Mouse (Mus musculus) frontal cortex, adult 2 months (tissue): Measurements from ENCODE around the gene Atp8b2. TPM values are rescaled to one million over a fixed set of nuclear protein-coding genes. Genes with fewer than 3 reads are reported as not detected.

ENCODE experiments used
- DNase-seq, 2 experiments: peaks; one replicate each; pipeline ENCODE4 v3.0.0; 2022; ENCODE audit warnings: low spot score in 1 of 2; ENCODE audit errors: extremely low spot score in 1 of 2
- polyA plus RNA-seq: library from polyadenylated mRNA; depleted of rRNA; stranded (reverse); fragments of >200 nt; gene quantifications from 2 replicates; pipeline ENCODE4 v1.2.3, GENCODE M21; 2012; rRNA removed

Atp8b2 gene
- polyA plus RNA-seq = 104 and 105 TPM in 2 replicates

- peak in 1 of 2 experiments; percentile 67 for DNase-seq
Measured at GRCm38 (mm10) chr3:89963221-89963763, at the start of gene Atp8b2. Gene Atp8b2, minus strand, starts transcription at chr3:89963508.

GRCm38 (mm10) chr3:90010291-90010690, 47.0 kb upstream of the Atp8b2 start:
- DNase-seq = no peak

GRCm38 (mm10) chr3:90004091-90004796, 40.9 kb upstream of the Atp8b2 start:
- no peak for DNase-seq

- DNase-seq = no peak
Measured at GRCm38 (mm10) chr3:89999830-90000229, 36.5 kb upstream of the Atp8b2 start.

GRCm38 (mm10) chr3:89999090-89999489, 35.8 kb upstream of the Atp8b2 start:
- DNase-seq = peak in 1 of 2 experiments; percentile 15

- peak; percentile 90 to 97 for DNase-seq
Measured at GRCm38 (mm10) chr3:89998612-89999054, 35.3 kb upstream of the Atp8b2 start, which contains the start of gene Hax1. Gene Hax1, minus strand, starts transcription at chr3:89998780.

- DNase-seq = peak; percentile 15 to 65
Measured at GRCm38 (mm10) chr3:89997791-89998495, 34.6 kb upstream of the Atp8b2 start.

- DNase-seq = no peak
Measured at GRCm38 (mm10) chr3:89994807-89995515, 31.7 kb upstream of the Atp8b2 start.

- no peak for DNase-seq
Measured at GRCm38 (mm10) chr3:89987822-89988221, 24.5 kb upstream of the Atp8b2 start.

GRCm38 (mm10) chr3:89987211-89987610, 23.9 kb upstream of the Atp8b2 start:
- DNase-seq = no peak

GRCm38 (mm10) chr3:89982426-89982825, 19.1 kb upstream of the Atp8b2 start:
- DNase-seq = no peak

- DNase-seq = no peak
Measured at GRCm38 (mm10) chr3:89976859-89977258, 13.6 kb upstream of the Atp8b2 start.

GRCm38 (mm10) chr3:89968509-89968908, 5.2 kb upstream of the Atp8b2 start:
- no peak for DNase-seq

- DNase-seq = no peak
Measured at GRCm38 (mm10) chr3:89966946-89967345, 3.6 kb upstream of the Atp8b2 start.

GRCm38 (mm10) chr3:89965972-89966371, 2.7 kb upstream of the Atp8b2 start:
- DNase-seq = no peak

- DNase-seq = no peak
Measured at GRCm38 (mm10) chr3:89965557-89965956, 2.2 kb upstream of the Atp8b2 start.

GRCm38 (mm10) chr3:89963926-89964739, 825 bp upstream of the Atp8b2 start:
- DNase-seq = peak in 1 of 2 experiments; percentile 80

- DNase-seq = no peak
Measured at GRCm38 (mm10) chr3:89962751-89963220, 522 bp downstream of the Atp8b2 start.

- DNase-seq = no peak
Measured at GRCm38 (mm10) chr3:89962059-89962750, 1.1 kb downstream of the Atp8b2 start.
